Mouse (Mus musculus) C2C12 (cell line): ENCODE results near the gene Dmd.

Experiments used
- CEBPB ChIP-seq: IDR thresholded peaks from one replicate; pipeline ENCODE4 v1.6.1; 2011; ENCODE audit warnings: low read depth, mild to moderate bottlenecking, control low read depth, moderate library complexity
- CTCF ChIP-seq: IDR thresholded peaks from one replicate; pipeline ENCODE4 v1.5.1; 2011; ENCODE audit not compliant: control insufficient read depth, insufficient read depth, insufficient read length
- MAX ChIP-seq: IDR thresholded peaks from one replicate; pipeline ENCODE4 v1.6.1; 2011; ENCODE audit warnings: mild to moderate bottlenecking, control low read depth
- USF1 ChIP-seq: IDR thresholded peaks from one replicate; pipeline ENCODE4 v1.6.1; 2011; ENCODE audit warnings: low read depth, mild to moderate bottlenecking, control low read depth, moderate library complexity

DNA sequence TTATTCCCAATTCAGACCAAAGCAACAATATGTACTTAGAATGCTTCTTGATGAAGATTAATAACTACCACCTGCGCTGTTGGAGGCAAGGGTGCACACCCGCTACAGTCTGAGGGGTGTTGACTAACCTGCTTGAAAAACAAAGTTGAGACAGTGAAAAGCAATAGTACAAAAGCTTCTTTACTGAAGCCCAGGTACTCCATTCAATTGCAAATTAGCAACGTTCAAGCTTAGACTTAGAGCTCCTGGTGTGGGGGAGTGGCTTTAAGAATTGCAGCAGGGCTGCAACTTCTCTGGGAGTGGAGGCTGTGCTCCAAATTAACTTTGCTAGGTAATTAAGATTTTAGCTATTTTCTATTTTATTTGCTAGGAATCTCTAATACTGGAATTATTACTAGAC is 1495.3 kb downstream of the Dmd start:
- TF ChIP-seq CEBPB (no peak), CTCF (no peak), MAX (no peak), USF1 (no peak)
